Mouse (Mus musculus): ENCODE results near the gene Mapk6.

DNA sequence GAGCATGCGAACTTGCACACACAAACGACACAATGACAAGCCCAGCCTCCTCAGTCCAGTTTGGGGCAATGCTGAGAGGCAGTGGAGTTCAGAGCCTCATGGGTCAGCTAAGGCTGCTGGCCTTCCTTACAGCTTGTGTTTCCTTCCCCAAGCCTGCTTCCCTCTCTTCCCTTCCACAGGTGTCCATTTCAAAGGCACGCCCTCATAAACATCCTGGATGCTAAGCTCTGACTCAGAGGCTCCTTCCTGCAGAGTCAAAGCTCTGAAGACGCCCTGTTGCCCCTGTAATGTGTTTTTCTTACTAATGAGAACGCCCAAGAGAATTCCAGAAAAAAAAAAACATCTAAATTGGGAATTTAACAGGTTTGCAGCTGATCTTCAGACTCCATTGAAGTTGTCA lies 13.9 kb upstream of the Mapk6 start:
- TF ChIP-seq CTCF (IDR thresholded peaks at IDR 0.05) (no peak), EP300 (IDR thresholded peaks at IDR 0.05) (peak; percentile 94)
